In genomic region chr5:36361749-36362148, GRCm38 (mm10) we compare ENCODE assay signal across 25 mouse cellular contexts. TPM values are rescaled to one million over a fixed set of nuclear protein-coding genes. Genes with fewer than 3 reads are reported as not detected.
A peak's percentile ranks its signal among the peaks of the same experiment; 100 is the strongest.
DNase-seq lines count a peak whose midpoint lies in the region; ATAC-seq and TF ChIP-seq lines count a peak whose summit lies in the region.
"Had no signal": no experiment of that assay in that cellular context is flagged by ENCODE, and none has a peak within 500 bp of the region (broad histone marks: within the 10 kb centered on the region; RNA-seq: fewer than 3 reads in every experiment).

No protein-coding gene starts in this region.

- intact Hi-C loops in heart, postnatal 14 days (cut with DNase I): no loop called here

- no peak overlapping the region for H3K4me2 ChIP-seq in heart, embryonic 12.5 days
- no peak overlapping the region for H3K4me2 ChIP-seq in heart, postnatal 0 days (ENCODE audit: low read depth, low read length)
- H3K4me2 ChIP-seq: embryonic facial prominence, embryonic 13.5 days; hindbrain, embryonic 14.5 days; limb, embryonic 12.5 days; lung, embryonic 15.5 days; midbrain, embryonic 13.5 days; stomach, embryonic 15.5 days had no signal

- TF ChIP-seq EP300 in heart, postnatal 0 days (IDR thresholded peaks at IDR 0.05; ENCODE audit: low read depth): no peak

- peaks cover 87% of the 10 kb centered on the region for H3K4me1 ChIP-seq in heart, embryonic 12.5 days (replicated peaks)
- peaks cover 60% of the 10 kb centered on the region for H3K4me1 ChIP-seq in heart, postnatal 0 days (ENCODE audit: control insufficient read depth, insufficient read depth)

- no peaks in the 10 kb centered on the region for H3K27me3 ChIP-seq in heart, embryonic 12.5 days (replicated peaks)
- no peaks in the 10 kb centered on the region for H3K27me3 ChIP-seq in heart, postnatal 0 days (ENCODE audit: control insufficient read depth, insufficient read depth, low read length)
- H3K27me3 ChIP-seq: embryonic facial prominence, embryonic 13.5 days; limb, embryonic 12.5 days; lung, embryonic 15.5 days; midbrain, embryonic 13.5 days; stomach, embryonic 15.5 days had no signal

- TF ChIP-seq CTCF in heart, postnatal 0 days (IDR thresholded peaks at IDR 0.05; ENCODE audit: low read depth): no peak

- peak; percentile 24; the same call in 1 of the 2 replicates for ATAC-seq in heart, embryonic 12.5 days (ENCODE audit: insufficient number of reproducible peaks, low FRiP score)
- ATAC-seq in heart, postnatal 0 days (ENCODE audit: insufficient read depth, low read depth): peak; percentile 11; the same call in 1 of the 2 replicates
- peak; percentile 74 for ATAC-seq in megakaryocyte progenitor cell, adult 5-6 weeks (replicated peaks; ENCODE audit: poor library complexity)
- ATAC-seq: forebrain, embryonic 16.5 days; intestine, postnatal 0 days; midbrain, embryonic 13.5 days had no signal

- no peaks in the 10 kb centered on the region for H3K36me3 ChIP-seq in heart, embryonic 12.5 days
- no peaks in the 10 kb centered on the region for H3K36me3 ChIP-seq in heart, postnatal 0 days (replicated peaks; ENCODE audit: control insufficient read depth, insufficient read depth, low read length)
- H3K36me3 ChIP-seq: embryonic facial prominence, embryonic 13.5 days; forebrain, embryonic 10.5 days; limb, embryonic 12.5 days; lung, embryonic 15.5 days; midbrain, embryonic 13.5 days; stomach, embryonic 15.5 days had no signal

- no peak for DNase-seq in heart, adult 11 months
- no peak for DNase-seq in heart, postnatal 0 days (ENCODE audit: low spot score)
- DNase-seq in heart, postnatal 14 days: no peak
- DNase-seq in ZHBTc4 (ENCODE audit: low read depth, low spot score): peak; percentile 44
- no peak for DNase-seq in kidney, adult 11 months
- no peak for DNase-seq in layer of hippocampus, adult 11-12 months (ENCODE audit: low spot score)
- DNase-seq: adrenal gland, postnatal 14 days; B cell, adult 2 months; cerebellum, adult 11 months; cerebellum, adult 9-11 months; gastrocnemius, postnatal 25 days; heart, postnatal 4 days; kidney, postnatal 14 days; right cerebral cortex, postnatal 14 days had no signal

- H3K9me3 ChIP-seq in heart, embryonic 12.5 days (replicated peaks): no peaks in the 10 kb centered on the region
- H3K9me3 ChIP-seq in heart, postnatal 0 days (replicated peaks; ENCODE audit: control insufficient read depth, low read length): no peaks in the 10 kb centered on the region
- H3K9me3 ChIP-seq: embryonic facial prominence, embryonic 13.5 days; forebrain, embryonic 10.5 days; limb, embryonic 12.5 days; lung, embryonic 15.5 days; midbrain, embryonic 13.5 days; stomach, embryonic 15.5 days had no signal

- peak overlapping the region; percentile 88 for H3K27ac ChIP-seq in heart, embryonic 12.5 days (ENCODE audit: poor library complexity, severe bottlenecking)
- peak overlapping the region; percentile 72 for H3K27ac ChIP-seq in heart, postnatal 0 days (ENCODE audit: low read depth)
- H3K27ac ChIP-seq: embryonic facial prominence, embryonic 13.5 days; hindbrain, embryonic 14.5 days; limb, embryonic 12.5 days; midbrain, embryonic 13.5 days; stomach, embryonic 15.5 days had no signal

- WGBS in heart, embryonic 12.5 days: 52% methylated on average over 7 of the region's 7 CpGs
- 42% methylated on average over 7 of the region's 7 CpGs for WGBS in heart, postnatal 0 days

- no peak overlapping the region for H3K4me3 ChIP-seq in heart, embryonic 12.5 days
- H3K4me3 ChIP-seq in heart, postnatal 0 days (ENCODE audit: low read depth, low read length): no peak overlapping the region
- H3K4me3 ChIP-seq: embryonic facial prominence, embryonic 13.5 days; forebrain, embryonic 10.5 days; limb, embryonic 12.5 days; lung, embryonic 15.5 days; midbrain, embryonic 13.5 days; stomach, embryonic 15.5 days had no signal

- no peak overlapping the region for H3K9ac ChIP-seq in heart, embryonic 12.5 days
- no peak overlapping the region for H3K9ac ChIP-seq in heart, postnatal 0 days (replicated peaks; ENCODE audit: low read depth, low read length)
- H3K9ac ChIP-seq: embryonic facial prominence, embryonic 13.5 days; hindbrain, embryonic 14.5 days; limb, embryonic 12.5 days; lung, embryonic 15.5 days; midbrain, embryonic 13.5 days; stomach, embryonic 15.5 days had no signal

RNA-seq across cellular contexts. Expression of gene Sorcs2, which starts 36.2 kb away (rescaled TPM):
- 12.4 and 14.1 TPM in 2 replicates for polyA plus RNA-seq in heart, embryonic 12.5 days (2016; fragmentation: Nextera tagmentation; extraction: Ambion mirVana)
- 19.2 and 32.6 TPM in 2 replicates for total RNA-seq in heart, postnatal 0 days (2014; rRNA removed; ENCODE audit: low replicate concordance)
- 3.3 and 3.7 TPM in 2 replicates for polyA plus RNA-seq in heart, postnatal 0 days (2015; fragmentation: Nextera tagmentation; extraction: Ambion mirVana)
- 1 to 10 TPM; 9.6 to 9.9 TPM for total RNA-seq in heart, postnatal 14 days (2021)
- not detected in 2 replicates for total RNA-seq in megakaryocyte progenitor cell, adult 5-6 weeks (2015)
- not detected in 2 replicates for total RNA-seq in megakaryocyte progenitor cell, adult 5-6 weeks (2017)

Comparison
In these comparisons a context has a peak if more than half of its experiments do, and no peak if none do; other contexts are left out.
1. ATAC-seq: peak in every context shown above with its lines; median percentile 74 in megakaryocyte progenitor cell, adult 5-6 weeks; 24 in heart, embryonic 12.5 days; 11 in heart, postnatal 0 days.
2. RNA of gene Sorcs2, which starts 36.2 kb away (total RNA-seq): 19.2 to 32.6 TPM in heart, postnatal 0 days and 9.6 to 9.9 TPM in heart, postnatal 14 days; not detected in megakaryocyte progenitor cell, adult 5-6 weeks; every median in the first group is over 10 times any median in the second.